ENCODE assay signal across 20 mouse cellular contexts in the genomic region with DNA sequence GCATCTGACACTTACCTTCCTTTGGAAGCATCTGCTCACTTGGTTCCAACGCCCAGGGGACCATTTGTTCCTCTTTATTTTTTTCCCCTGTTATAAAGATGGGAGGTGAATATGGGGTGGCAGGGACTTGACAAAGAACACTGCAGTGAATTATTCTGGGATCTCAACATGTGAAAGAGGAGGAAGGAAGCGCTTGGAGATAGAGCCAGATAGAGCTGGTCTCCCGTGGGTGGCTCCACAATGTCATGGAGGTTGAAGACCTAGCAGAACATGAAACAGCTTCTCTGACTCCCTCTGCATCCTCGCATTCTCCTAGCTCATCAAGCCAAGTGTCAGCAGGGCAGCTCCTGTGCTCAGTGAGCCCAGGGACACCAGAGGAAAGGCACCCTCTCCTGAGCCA.
DNase-seq lines count a peak whose midpoint lies in the region; TF ChIP-seq lines count a peak whose summit lies in the region.
"Had no signal": no experiment of that assay in that cellular context is flagged by ENCODE, and none has a peak within 500 bp of the region (broad histone marks: within the 10 kb centered on the region; RNA-seq: fewer than 3 reads in every experiment).

No protein-coding gene starts in this region.

- H3K4me3 ChIP-seq in layer of hippocampus, adult 2 months = no peak overlapping the region
- H3K4me3 ChIP-seq in left cerebral cortex, adult 2 months = no peak overlapping the region
- H3K4me3 ChIP-seq: embryonic facial prominence, embryonic 15.5 days; erythroblast, embryonic 14.5 days; forebrain, embryonic 10.5 days; heart, embryonic 10.5 days; hindbrain, embryonic 13.5 days had no signal

- no peak for DNase-seq in layer of hippocampus, adult 2 months (ENCODE audit: low spot score in 2 of 2)
- no peak for DNase-seq in layer of hippocampus, adult 11-12 months (ENCODE audit: low spot score)
- no peak for DNase-seq in left cerebral cortex, adult 2 months (ENCODE audit: extremely low spot score in 1 of 2, low spot score in 2 of 2)
- no peak for DNase-seq in left cerebral cortex, postnatal 4 days
- DNase-seq in left cerebral cortex, adult 9 months (ENCODE audit: low spot score in 2 of 2) = peak; percentile 30 to 58
- DNase-seq in telencephalon, adult 2 months (ENCODE audit: low read depth, low spot score) = peak; percentile 71
- DNase-seq in urinary bladder, postnatal 25 days (ENCODE audit: low spot score) = no peak
- DNase-seq: adrenal gland, adult 2 months; adrenal gland, postnatal 25 days; cerebellum, adult 2 months; cerebellum, postnatal 10 days; embryo, embryonic 11 days; gastrocnemius, postnatal 36 days; heart, adult 18-20 months; heart, postnatal 10 days had no signal

- intact Hi-C loops in left cerebral cortex, adult 2 months (cut with DNase I) = no loop called here
- intact Hi-C loops in left cerebral cortex, postnatal 4 days (cut with DNase I) = no loop called here

- peak overlapping the region; percentile 20; the same call in 1 of the 2 replicates for H3K27ac ChIP-seq in layer of hippocampus, adult 2 months
- H3K27ac ChIP-seq in left cerebral cortex, adult 2 months = peak overlapping the region; percentile 36
- H3K27ac ChIP-seq: embryonic facial prominence, embryonic 15.5 days; forebrain, embryonic 10.5 days; heart, embryonic 10.5 days; hindbrain, embryonic 13.5 days had no signal

- TF ChIP-seq CTCF in layer of hippocampus, adult 2 months (conservative IDR thresholded peaks at IDR 0.05) = no peak
- no peak for TF ChIP-seq CTCF in left cerebral cortex, adult 2 months (IDR thresholded peaks at IDR 0.05)

Comparison
In these comparisons a context has a peak if more than half of its experiments do, and no peak if none do; other contexts are left out.
1. DNase-seq: peak in left cerebral cortex, adult 9 months (2 of 2) and telencephalon, adult 2 months (single experiment); none in layer of hippocampus, adult 2 months (0 of 2), layer of hippocampus, adult 11-12 months (single experiment), left cerebral cortex, adult 2 months (0 of 2), left cerebral cortex, postnatal 4 days (single experiment) and urinary bladder, postnatal 25 days (single experiment).